Mouse (Mus musculus) embryonic facial prominence, embryonic 12.5 days (tissue): ENCODE data around the gene Ptcd2. TPM values are rescaled to one million over a fixed set of nuclear protein-coding genes. Genes with fewer than 3 reads are reported as not detected.
"Not testable (repeated sequence)": the region's sequence is repeated elsewhere in the genome, so short reads cannot be mapped to it uniquely, and the experiment has no call there.

Experiments
- ATAC-seq: fragments of 200-750 bp; cut with Nextera tagmentation; 2 replicates; pipeline ENCODE4 v1.8.0; 2017; ENCODE audit not compliant: insufficient number of reproducible peaks, insufficient read depth, low FRiP score, low TSS enrichment
- H3K27ac ChIP-seq: fragments of 300-500 bp; sonication (generic); 2 replicates; pipeline ENCODE4 v1.5.1; 2016; ENCODE audit warnings: mild to moderate bottlenecking
- H3K27me3 ChIP-seq: fragments of 300-500 bp; sonication (generic); 2 replicates; pipeline ENCODE4 v1.6.1; 2016; ENCODE audit warnings: mild to moderate bottlenecking, moderate library complexity
- H3K36me3 ChIP-seq: fragments of 300-500 bp; sonication (generic); 2 replicates; pipeline ENCODE4 v1.6.1; 2016; ENCODE audit warnings: mild to moderate bottlenecking
- H3K4me1 ChIP-seq: fragments of 300-500 bp; sonication (generic); 2 replicates; pipeline ENCODE4 v1.6.1; 2016
- H3K4me2 ChIP-seq: fragments of 300-500 bp; sonication (generic); replicated peaks from 2 replicates; pipeline ENCODE4 v1.6.1; 2016; ENCODE audit warnings: mild to moderate bottlenecking, moderate library complexity
- H3K4me3 ChIP-seq: fragments of 300-500 bp; sonication (generic); 2 replicates; pipeline ENCODE4 v1.5.1; 2016; ENCODE audit warnings: mild to moderate bottlenecking
- H3K9ac ChIP-seq: fragments of 300-500 bp; sonication (generic); 2 replicates; pipeline ENCODE4 v1.6.1; 2016; ENCODE audit warnings: mild to moderate bottlenecking, moderate library complexity
- H3K9me3 ChIP-seq: fragments of 300-500 bp; sonication (generic); 2 replicates; pipeline ENCODE4 v1.6.1; 2016; ENCODE audit warnings: mild to moderate bottlenecking, moderate library complexity
- WGBS: fragments of 180-500 bp; shearing (Covaris S2); methylation state at CpG from one replicate; pipeline ENCODE4 v1.1.7; 2016; 5-methylcytosine and 5-hydroxymethylcytosine counted together
- polyA plus RNA-seq: library from polyadenylated mRNA; unstranded; fragments of >200 nt; fragmentation: Nextera tagmentation; extraction: Ambion mirVana; gene quantifications from 2 replicates; pipeline ENCODE4 v1.2.1, GENCODE M21; 2016

Ptcd2 gene
- polyA plus RNA-seq, 1 experiment from 2014 or later: 47.9 TPM

DNA sequence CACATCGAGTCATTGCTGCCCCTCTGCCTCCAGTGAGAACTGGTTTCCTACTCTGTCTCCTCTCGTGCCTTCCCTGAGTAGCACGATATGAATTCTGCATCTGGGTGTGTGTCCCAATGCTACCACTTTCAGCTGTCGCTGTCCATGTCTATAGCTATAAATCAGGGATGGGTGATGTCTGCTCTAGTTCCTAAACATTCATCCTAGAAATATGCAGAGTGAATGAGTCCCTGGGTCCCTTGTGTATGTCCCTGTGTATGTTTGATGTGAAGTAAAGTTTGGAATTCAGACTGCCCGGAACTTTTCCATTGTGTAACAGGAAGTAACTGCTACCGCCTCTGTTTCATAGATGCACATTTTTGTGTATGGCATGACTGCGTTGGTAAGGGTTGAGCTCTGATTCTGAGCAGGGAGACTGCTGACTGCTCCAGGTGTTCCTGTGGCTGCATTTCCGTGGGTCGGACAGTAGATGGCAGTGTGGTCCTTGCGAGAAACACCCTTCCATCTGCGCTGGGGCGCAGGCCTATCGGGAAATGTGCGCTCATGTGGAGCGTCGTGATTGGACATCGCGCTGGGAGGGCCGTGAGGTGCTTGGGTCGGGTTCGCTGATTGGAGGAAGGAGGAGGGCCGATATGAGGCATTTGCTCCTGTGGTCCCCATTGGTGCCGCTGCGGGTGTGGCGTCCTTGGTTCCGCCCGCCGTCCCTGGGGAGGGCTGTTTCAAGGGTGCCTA is 8.4 kb upstream of the Ptcd2 start:
- Histone ChIP-seq H3K4me1 (no peaks in the 10 kb centered on the region), H3K4me3 (peak overlapping the region; percentile 39), H3K27ac (peak overlapping the region; percentile 76), H3K4me2 (peak overlapping the region; percentile 60), H3K9ac (no peak overlapping the region), H3K9me3 (no peaks in the 10 kb centered on the region), H3K27me3 (no peaks in the 10 kb centered on the region), H3K36me3 (peaks cover 21% of the 10 kb centered on the region)
- peak; percentile 99 for ATAC-seq
- 12% methylated on average over 28 of the region's 28 CpGs for WGBS

DNA sequence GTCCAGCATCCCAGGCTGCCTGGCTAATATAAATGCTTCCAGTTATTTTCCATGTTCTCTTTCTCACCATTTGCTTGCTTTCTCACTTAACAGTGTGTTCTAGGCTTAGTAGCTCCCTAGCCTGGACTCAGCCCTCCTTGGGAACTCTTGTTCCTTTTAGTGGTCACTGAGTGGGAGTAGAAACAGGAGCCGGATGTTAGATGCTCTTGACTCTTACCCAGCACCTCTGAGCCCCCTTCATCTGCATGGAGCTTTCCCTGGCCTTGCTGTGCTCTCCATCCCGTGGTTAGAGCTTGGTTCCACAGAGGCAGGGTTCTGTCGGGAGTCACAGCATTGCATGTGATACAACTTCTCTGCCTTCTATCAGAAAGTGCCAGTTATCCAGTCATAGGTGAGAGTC is 7.1 kb upstream of the Ptcd2 start:
- no peak overlapping the region for H3K27ac ChIP-seq
- H3K4me3 ChIP-seq: no peak overlapping the region
- no peak overlapping the region for H3K4me2 ChIP-seq
- H3K27me3 ChIP-seq: no peaks in the 10 kb centered on the region
- ATAC-seq: no peak
- no peaks in the 10 kb centered on the region for H3K4me1 ChIP-seq
- peaks cover 21% of the 10 kb centered on the region for H3K36me3 ChIP-seq
- 81% methylated on average over 3 of the region's 3 CpGs for WGBS
- H3K9me3 ChIP-seq: no peaks in the 10 kb centered on the region
- no peak overlapping the region for H3K9ac ChIP-seq

DNA sequence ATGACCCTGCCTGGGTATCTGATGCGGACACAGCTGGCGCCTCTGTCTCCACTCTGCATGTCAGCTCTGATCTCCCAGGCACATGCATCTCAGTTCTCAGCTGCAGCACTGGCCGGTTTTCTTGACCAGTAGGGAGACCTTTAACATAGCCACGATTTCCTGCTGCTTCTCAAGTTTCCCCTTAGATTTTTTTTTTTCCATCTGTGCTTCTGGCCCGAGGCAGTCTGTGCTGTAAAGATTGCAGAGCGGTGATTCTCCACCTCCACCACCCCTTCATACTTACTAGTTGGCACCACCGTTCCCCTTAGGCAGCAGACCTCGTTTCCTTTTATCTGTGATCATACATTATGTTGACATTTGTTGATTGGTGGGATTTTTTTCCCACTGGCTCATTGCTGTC is 6.7 kb upstream of the Ptcd2 start:
- H3K4me1 ChIP-seq: no peaks in the 10 kb centered on the region
- H3K27ac ChIP-seq: no peak overlapping the region
- no peaks in the 10 kb centered on the region for H3K9me3 ChIP-seq
- ATAC-seq: no peak
- peaks cover 21% of the 10 kb centered on the region for H3K36me3 ChIP-seq
- no peaks in the 10 kb centered on the region for H3K27me3 ChIP-seq
- WGBS: 54% methylated on average over 8 of the region's 8 CpGs
- no peak overlapping the region for H3K4me2 ChIP-seq
- H3K4me3 ChIP-seq: no peak overlapping the region
- H3K9ac ChIP-seq: no peak overlapping the region

DNA sequence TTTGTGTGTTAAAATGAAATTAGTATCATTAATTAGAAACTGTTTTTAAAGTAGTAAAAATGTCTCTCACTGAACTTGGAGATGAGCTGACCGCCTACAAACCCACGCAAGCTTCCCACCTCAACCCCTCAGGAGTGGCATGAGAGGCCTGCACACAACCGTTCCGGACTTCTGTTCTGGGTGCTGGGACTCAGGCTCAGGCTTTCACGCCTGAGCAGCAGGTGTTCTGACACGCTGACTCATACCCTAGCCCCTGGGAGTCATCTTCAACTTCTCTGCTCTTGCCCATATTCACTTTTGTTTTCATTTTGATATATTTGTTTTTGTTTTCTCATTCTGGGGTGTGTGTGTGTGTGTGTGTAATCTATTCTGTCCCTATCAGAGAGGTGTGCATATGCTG is 5.5 kb upstream of the Ptcd2 start:
- no peak for ATAC-seq
- Histone ChIP-seq H3K36me3 (peaks cover 17% of the 10 kb centered on the region), H3K4me1 (peaks cover 5% of the 10 kb centered on the region; the same call in 1 of the 2 replicates), H3K27ac (no peak overlapping the region), H3K27me3 (no peaks in the 10 kb centered on the region), H3K4me2 (no peak overlapping the region), H3K9ac (no peak overlapping the region), H3K9me3 (no peaks in the 10 kb centered on the region), H3K4me3 (no peak overlapping the region)
- 86% methylated on average over 6 of the region's 6 CpGs for WGBS

GRCm38 (mm10) chr13:99343876-99344598 is 468 bp downstream of the Ptcd2 start:
- Histone ChIP-seq H3K4me2 (peak overlapping the region; percentile 61), H3K4me3 (peak overlapping the region; percentile 85), H3K9me3 (no peaks in the 10 kb centered on the region), H3K36me3 (peaks cover 40% of the 10 kb centered on the region), H3K9ac (peak overlapping the region; percentile 79), H3K27ac (peak overlapping the region; percentile 88), H3K27me3 (no peaks in the 10 kb centered on the region), H3K4me1 (peaks cover 11% of the 10 kb centered on the region)
- ATAC-seq: peak; percentile 70; the same call in 1 of the 2 replicates
- WGBS: 2% methylated on average over 30 of the region's 30 CpGs

DNA sequence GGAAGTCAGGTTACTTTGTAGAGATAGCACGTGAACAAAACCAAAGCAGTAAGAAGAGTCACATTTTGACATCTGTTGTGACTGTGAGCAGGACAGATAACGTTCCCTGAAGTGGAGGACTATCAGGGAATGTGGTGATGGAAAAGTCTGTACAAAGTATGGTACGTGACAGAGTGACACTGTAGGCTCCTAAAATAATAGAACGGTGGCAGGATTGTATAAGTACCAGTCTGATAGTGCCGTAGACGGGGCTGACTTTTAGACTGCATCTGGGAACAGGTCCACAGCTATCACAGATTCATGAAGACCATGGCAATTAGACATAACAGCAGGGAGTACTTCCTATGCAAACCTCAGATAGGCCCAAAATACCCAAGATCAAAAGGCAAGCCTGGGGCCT is 3.0 kb downstream of the Ptcd2 start:
- ATAC-seq: no peak
- Histone ChIP-seq H3K4me1 (peaks cover 11% of the 10 kb centered on the region), H3K36me3 (peaks cover 55% of the 10 kb centered on the region), H3K4me3 (no peak overlapping the region), H3K4me2 (no peak overlapping the region), H3K9ac (no peak overlapping the region), H3K9me3 (no peaks in the 10 kb centered on the region), H3K27ac (no peak overlapping the region), H3K27me3 (no peaks in the 10 kb centered on the region)
- WGBS: 93% methylated on average over 6 of the region's 6 CpGs

DNA sequence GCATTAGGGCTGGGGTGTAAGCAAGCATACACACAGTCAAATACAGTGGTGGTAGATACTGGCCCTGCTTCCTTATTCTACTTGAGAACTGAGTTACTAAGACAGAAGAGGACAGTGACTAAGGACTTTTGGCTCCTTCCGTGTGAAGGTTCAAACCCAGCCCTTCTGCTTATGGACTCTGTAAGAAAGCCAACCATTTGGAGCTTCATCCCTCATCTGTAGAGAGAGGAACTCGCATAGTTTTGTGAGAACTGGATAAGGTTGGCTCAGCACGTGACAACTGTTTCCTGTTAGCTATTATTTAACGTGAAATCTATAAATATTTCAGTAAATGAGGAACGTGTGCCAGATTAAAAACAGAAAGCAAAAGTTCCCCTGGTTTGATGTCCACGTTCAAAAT is 7.0 kb downstream of the Ptcd2 start:
- WGBS: 78% methylated on average over 6 of the region's 6 CpGs
- H3K9me3 ChIP-seq: no peaks in the 10 kb centered on the region
- no peak overlapping the region for H3K9ac ChIP-seq
- H3K4me2 ChIP-seq: no peak overlapping the region
- H3K27ac ChIP-seq: no peak overlapping the region
- H3K4me1 ChIP-seq: no peaks in the 10 kb centered on the region
- no peak overlapping the region for H3K4me3 ChIP-seq
- peaks cover 83% of the 10 kb centered on the region for H3K36me3 ChIP-seq
- no peaks in the 10 kb centered on the region for H3K27me3 ChIP-seq
- ATAC-seq: no peak

DNA sequence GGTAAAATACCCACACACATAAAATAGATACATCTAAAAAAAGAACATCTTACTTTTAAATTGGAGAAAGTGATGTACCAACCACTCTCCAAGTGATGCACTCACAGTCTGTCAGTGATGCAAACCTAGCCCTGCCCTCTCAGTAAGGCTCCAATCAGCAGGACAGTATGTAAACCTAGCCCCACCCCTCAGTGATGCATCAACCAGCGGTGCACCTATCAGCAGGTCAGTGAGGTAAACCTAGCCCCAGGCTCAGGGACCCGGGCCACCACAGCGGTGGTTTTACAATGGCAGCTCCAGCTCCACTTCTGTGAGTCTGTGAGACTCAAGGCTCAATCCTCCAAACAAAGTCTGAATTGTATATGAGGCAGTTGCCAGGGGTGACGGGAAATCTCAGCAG is 13.2 kb downstream of the Ptcd2 start:
- Histone ChIP-seq H3K9me3 (no peaks in the 10 kb centered on the region), H3K4me3 (no peak overlapping the region), H3K27me3 (no peaks in the 10 kb centered on the region), H3K4me1 (no peaks in the 10 kb centered on the region), H3K4me2 (no peak overlapping the region), H3K9ac (no peak overlapping the region), H3K36me3 (peaks cover 79% of the 10 kb centered on the region), H3K27ac (no peak overlapping the region)
- 66% methylated on average over 4 of the region's 4 CpGs for WGBS
- ATAC-seq: no peak

GRCm38 (mm10) chr13:99324337-99324685 is 20.2 kb downstream of the Ptcd2 start:
- not testable (repeated sequence) for H3K9ac ChIP-seq, H3K4me2 ChIP-seq, ATAC-seq, H3K27ac ChIP-seq, H3K4me1 ChIP-seq, H3K4me3 ChIP-seq, H3K27me3 ChIP-seq, H3K9me3 ChIP-seq
- peaks cover 70% of the 10 kb centered on the region for H3K36me3 ChIP-seq
- 88% methylated on average over 8 of the region's 8 CpGs for WGBS

DNA sequence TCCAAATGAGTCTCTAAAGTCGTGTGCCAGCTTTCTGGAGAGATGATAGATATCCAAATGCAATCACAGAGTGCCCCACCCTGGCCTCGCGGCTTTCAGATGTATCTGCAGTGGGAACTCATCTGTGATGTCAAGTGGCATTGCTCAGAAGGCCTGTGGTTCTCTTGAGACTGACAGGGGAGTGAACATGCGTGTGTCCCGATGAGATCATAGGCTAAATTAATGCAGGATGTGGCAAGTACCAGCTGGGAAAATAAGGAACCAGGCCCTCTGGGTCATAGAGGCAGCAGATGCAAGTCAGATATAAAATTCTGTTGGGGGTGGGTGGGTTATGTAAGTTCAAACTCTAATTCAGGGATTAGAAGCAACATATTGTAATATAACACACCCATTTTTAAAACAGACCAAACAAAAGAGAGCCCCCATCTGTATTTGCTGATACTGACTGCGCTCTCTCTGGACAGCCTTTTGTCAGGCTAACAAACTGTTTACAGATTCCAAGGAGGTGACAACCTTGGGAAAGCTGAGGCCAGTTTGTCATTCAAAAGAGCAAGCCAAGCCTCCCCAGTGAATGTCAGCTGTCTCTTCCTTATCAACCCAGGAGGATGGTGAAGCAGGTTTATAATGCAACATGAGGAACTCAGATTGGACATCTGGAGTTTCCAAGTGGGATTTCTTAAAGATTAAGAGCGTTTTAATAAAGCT is 20.7 kb downstream of the Ptcd2 start:
- no peak overlapping the region for H3K27ac ChIP-seq
- 75% methylated on average over 7 of the region's 7 CpGs for WGBS
- H3K9me3 ChIP-seq: no peaks in the 10 kb centered on the region
- H3K4me3 ChIP-seq: no peak overlapping the region
- no peak overlapping the region for H3K4me2 ChIP-seq
- ATAC-seq: no peak
- no peak overlapping the region for H3K9ac ChIP-seq
- no peaks in the 10 kb centered on the region for H3K27me3 ChIP-seq
- H3K36me3 ChIP-seq: peaks cover 65% of the 10 kb centered on the region
- H3K4me1 ChIP-seq: no peaks in the 10 kb centered on the region

DNA sequence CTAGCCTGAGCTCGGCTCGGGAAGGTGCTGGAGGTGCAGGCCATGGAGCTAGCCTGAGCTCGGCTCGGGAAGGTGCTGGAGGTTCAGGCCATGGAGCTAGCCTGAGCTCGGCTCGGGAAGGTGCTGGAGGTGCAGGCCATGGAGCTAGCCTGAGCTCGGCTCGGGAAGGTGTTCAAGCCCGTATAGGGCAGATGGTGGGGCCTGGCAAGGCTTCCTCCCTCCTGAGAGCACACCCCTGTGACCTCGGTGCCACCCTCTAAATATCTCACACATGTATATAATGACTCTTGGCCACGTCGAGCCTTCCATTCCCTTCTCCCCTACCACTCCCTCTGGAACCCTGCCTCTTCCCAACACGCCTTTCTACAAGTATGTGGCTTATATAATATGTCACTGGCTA is 21.6 kb downstream of the Ptcd2 start:
- H3K4me1 ChIP-seq, H3K4me3 ChIP-seq, H3K9me3 ChIP-seq, ATAC-seq, H3K4me2 ChIP-seq, H3K27ac ChIP-seq, H3K27me3 ChIP-seq, H3K9ac ChIP-seq: not testable (repeated sequence)
- 86% methylated on average over 13 of the region's 13 CpGs for WGBS
- H3K36me3 ChIP-seq: peaks cover 61% of the 10 kb centered on the region

DNA sequence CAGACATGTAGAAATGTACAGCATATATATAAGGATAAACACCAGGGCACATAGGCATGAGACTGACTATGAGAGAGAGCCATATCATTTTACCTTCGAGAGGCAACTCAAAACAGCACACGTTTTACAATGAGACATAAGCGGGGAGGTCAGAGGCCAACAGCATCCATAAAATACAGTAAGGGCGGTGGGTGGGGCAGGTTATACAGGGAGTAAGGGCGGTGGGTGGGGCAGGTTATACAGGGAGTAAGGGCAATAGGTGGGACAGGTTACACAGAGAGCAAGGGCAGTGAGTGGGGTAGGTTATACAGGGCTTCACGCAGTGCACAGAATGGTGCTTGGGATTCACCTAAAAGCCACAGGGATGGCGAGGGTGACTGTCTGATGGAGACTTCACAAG is 24.1 kb downstream of the Ptcd2 start:
- Histone ChIP-seq H3K36me3 (peaks cover 38% of the 10 kb centered on the region), H3K27me3 (no peaks in the 10 kb centered on the region), H3K9ac (no peak overlapping the region), H3K4me2 (no peak overlapping the region), H3K4me1 (no peaks in the 10 kb centered on the region), H3K9me3 (no peaks in the 10 kb centered on the region), H3K27ac (no peak overlapping the region), H3K4me3 (no peak overlapping the region)
- WGBS: 93% methylated on average over 7 of the region's 7 CpGs
- ATAC-seq: no peak
